Mouse (Mus musculus): ENCODE measurements around the gene Ube2dnl2. TPM values are rescaled to one million over a fixed set of nuclear protein-coding genes. Genes with fewer than 3 reads are reported as not detected.

The Ube2dnl2 gene
- polyA plus RNA-seq (2011; ENCODE audit: insufficient read depth, insufficient read length, low read depth, missing spikeins): not detected in 2 replicates

GRCm38 (mm10) chrX:114907282-114907681, at the start of gene Ube2dnl2:
TSS of gene Ube2dnl2 (plus strand) at chrX:114907582.
- Histone ChIP-seq H3K27me3 (ENCODE audit: control insufficient read depth, insufficient read depth, low read length, poor library complexity, severe bottlenecking) (no peaks in the 10 kb centered on the region), H3K4me1 (ENCODE audit: control insufficient read depth, insufficient read depth, low read length) (no peaks in the 10 kb centered on the region), H3K9me3 (replicated peaks; ENCODE audit: control insufficient read depth, insufficient read depth, low read length, poor library complexity, severe bottlenecking) (no peaks in the 10 kb centered on the region), H3K27ac (ENCODE audit: insufficient read depth, low read length) (no peak within 1 kb of the TSS), H3K4me3 (ENCODE audit: low read depth, low read length) (no peak within 1 kb of the TSS), H3K9ac (ENCODE audit: low read depth, poor library complexity, severe bottlenecking) (no peak within 1 kb of the TSS), H3K36me3 (ENCODE audit: control insufficient read depth, insufficient read depth, low read length, poor library complexity, severe bottlenecking) (no peaks in the 10 kb centered on the region)
- TF ChIP-seq EP300 (IDR thresholded peaks at IDR 0.05; ENCODE audit: insufficient read depth, low read depth, low read length) (no peak), POLR2A (IDR thresholded peaks at IDR 0.05; ENCODE audit: insufficient read depth, low read length) (no peak), CTCF (IDR thresholded peaks at IDR 0.05; ENCODE audit: low read depth, low read length) (no peak)

- H3K9ac ChIP-seq (ENCODE audit: low read depth, poor library complexity, severe bottlenecking): no peak overlapping the region
- TF ChIP-seq EP300 (IDR thresholded peaks at IDR 0.05; ENCODE audit: insufficient read depth, low read depth, low read length) (no peak), POLR2A (IDR thresholded peaks at IDR 0.05; ENCODE audit: insufficient read depth, low read length) (no peak), CTCF (IDR thresholded peaks at IDR 0.05; ENCODE audit: low read depth, low read length) (no peak)
- H3K27ac ChIP-seq (ENCODE audit: insufficient read depth, low read length): no peak overlapping the region
- no peaks in the 10 kb centered on the region for H3K36me3 ChIP-seq (ENCODE audit: control insufficient read depth, insufficient read depth, low read length, poor library complexity, severe bottlenecking)
- H3K27me3 ChIP-seq (ENCODE audit: control insufficient read depth, insufficient read depth, low read length, poor library complexity, severe bottlenecking): no peaks in the 10 kb centered on the region
- peaks cover 12% of the 10 kb centered on the region for H3K9me3 ChIP-seq (replicated peaks; ENCODE audit: control insufficient read depth, insufficient read depth, low read length, poor library complexity, severe bottlenecking)
- H3K4me3 ChIP-seq (ENCODE audit: low read depth, low read length): no peak overlapping the region
- no peaks in the 10 kb centered on the region for H3K4me1 ChIP-seq (ENCODE audit: control insufficient read depth, insufficient read depth, low read length)
Observed at GRCm38 (mm10) chrX:114895489-114895888, 11.9 kb upstream of the Ube2dnl2 start.

GRCm38 (mm10) chrX:114897506-114897905, 9.9 kb upstream of the Ube2dnl2 start:
- Histone ChIP-seq H3K4me3 (ENCODE audit: low read depth, low read length) (no peak overlapping the region), H3K27ac (ENCODE audit: insufficient read depth, low read length) (no peak overlapping the region), H3K27me3 (ENCODE audit: control insufficient read depth, insufficient read depth, low read length, poor library complexity, severe bottlenecking) (no peaks in the 10 kb centered on the region), H3K4me1 (ENCODE audit: control insufficient read depth, insufficient read depth, low read length) (no peaks in the 10 kb centered on the region), H3K9me3 (replicated peaks; ENCODE audit: control insufficient read depth, insufficient read depth, low read length, poor library complexity, severe bottlenecking) (peaks cover 14% of the 10 kb centered on the region), H3K36me3 (ENCODE audit: control insufficient read depth, insufficient read depth, low read length, poor library complexity, severe bottlenecking) (no peaks in the 10 kb centered on the region), H3K9ac (ENCODE audit: low read depth, poor library complexity, severe bottlenecking) (no peak overlapping the region)
- TF ChIP-seq EP300 (IDR thresholded peaks at IDR 0.05; ENCODE audit: insufficient read depth, low read depth, low read length) (0 out of 2 replicates have a peak, but pooled peaks have one; percentile 42), CTCF (IDR thresholded peaks at IDR 0.05; ENCODE audit: low read depth, low read length) (no peak), POLR2A (IDR thresholded peaks at IDR 0.05; ENCODE audit: insufficient read depth, low read length) (no peak)

GRCm38 (mm10) chrX:114903391-114903790, 4.0 kb upstream of the Ube2dnl2 start:
- Histone ChIP-seq H3K27ac (ENCODE audit: insufficient read depth, low read length) (no peak overlapping the region), H3K4me3 (ENCODE audit: low read depth, low read length) (no peak overlapping the region), H3K27me3 (ENCODE audit: control insufficient read depth, insufficient read depth, low read length, poor library complexity, severe bottlenecking) (no peaks in the 10 kb centered on the region), H3K4me1 (ENCODE audit: control insufficient read depth, insufficient read depth, low read length) (no peaks in the 10 kb centered on the region), H3K9ac (ENCODE audit: low read depth, poor library complexity, severe bottlenecking) (no peak overlapping the region), H3K9me3 (replicated peaks; ENCODE audit: control insufficient read depth, insufficient read depth, low read length, poor library complexity, severe bottlenecking) (peaks cover 4% of the 10 kb centered on the region; the same call in 1 of the 2 replicates), H3K36me3 (ENCODE audit: control insufficient read depth, insufficient read depth, low read length, poor library complexity, severe bottlenecking) (no peaks in the 10 kb centered on the region)
- TF ChIP-seq POLR2A (IDR thresholded peaks at IDR 0.05; ENCODE audit: insufficient read depth, low read length) (no peak), CTCF (IDR thresholded peaks at IDR 0.05; ENCODE audit: low read depth, low read length) (no peak), EP300 (IDR thresholded peaks at IDR 0.05; ENCODE audit: insufficient read depth, low read depth, low read length) (0 out of 2 replicates have a peak, but pooled peaks have one; percentile 13)

- Histone ChIP-seq H3K27me3 (ENCODE audit: control insufficient read depth, insufficient read depth, low read length, poor library complexity, severe bottlenecking) (no peaks in the 10 kb centered on the region), H3K4me3 (ENCODE audit: low read depth, low read length) (no peak within 1 kb of the TSS), H3K4me1 (ENCODE audit: control insufficient read depth, insufficient read depth, low read length) (no peaks in the 10 kb centered on the region), H3K9me3 (replicated peaks; ENCODE audit: control insufficient read depth, insufficient read depth, low read length, poor library complexity, severe bottlenecking) (0 out of 2 replicates have a peak, but pooled peaks cover 4% of the 10 kb centered on the region), H3K36me3 (ENCODE audit: control insufficient read depth, insufficient read depth, low read length, poor library complexity, severe bottlenecking) (no peaks in the 10 kb centered on the region), H3K27ac (ENCODE audit: insufficient read depth, low read length) (no peak within 1 kb of the TSS), H3K9ac (ENCODE audit: low read depth, poor library complexity, severe bottlenecking) (no peak within 1 kb of the TSS)
- TF ChIP-seq CTCF (IDR thresholded peaks at IDR 0.05; ENCODE audit: low read depth, low read length) (no peak), POLR2A (IDR thresholded peaks at IDR 0.05; ENCODE audit: insufficient read depth, low read length) (no peak), EP300 (IDR thresholded peaks at IDR 0.05; ENCODE audit: insufficient read depth, low read depth, low read length) (no peak)
Observed at GRCm38 (mm10) chrX:114904712-114905111, 2.7 kb upstream of the Ube2dnl2 start, which contains the start of gene Ube2dnl1. TSS of gene Ube2dnl1 (plus strand) at chrX:114905012.

- no peak overlapping the region for H3K27ac ChIP-seq (ENCODE audit: insufficient read depth, low read length)
- no peak overlapping the region for H3K4me3 ChIP-seq (ENCODE audit: low read depth, low read length)
- H3K9me3 ChIP-seq (replicated peaks; ENCODE audit: control insufficient read depth, insufficient read depth, low read length, poor library complexity, severe bottlenecking): no peaks in the 10 kb centered on the region
- H3K9ac ChIP-seq (ENCODE audit: low read depth, poor library complexity, severe bottlenecking): no peak overlapping the region
- H3K27me3 ChIP-seq (ENCODE audit: control insufficient read depth, insufficient read depth, low read length, poor library complexity, severe bottlenecking): no peaks in the 10 kb centered on the region
- no peaks in the 10 kb centered on the region for H3K36me3 ChIP-seq (ENCODE audit: control insufficient read depth, insufficient read depth, low read length, poor library complexity, severe bottlenecking)
- TF ChIP-seq EP300 (IDR thresholded peaks at IDR 0.05; ENCODE audit: insufficient read depth, low read depth, low read length) (no peak), POLR2A (IDR thresholded peaks at IDR 0.05; ENCODE audit: insufficient read depth, low read length) (no peak)
- H3K4me1 ChIP-seq (ENCODE audit: control insufficient read depth, insufficient read depth, low read length): no peaks in the 10 kb centered on the region
Observed at GRCm38 (mm10) chrX:114955066-114955465, 47.7 kb downstream of the Ube2dnl2 start.

Other genes with a start within 250 kb of the Ube2dnl2 start
- gene Ube2dnl1, start 2.6 kb upstream of the Ube2dnl2 start, polyA plus RNA-seq (2011; ENCODE audit: insufficient read depth, insufficient read length, low read depth, missing spikeins): 1.2 TPM in 1 of 2 replicates, not detected in the other